Mouse (Mus musculus): ENCODE measurements around the gene Rhd. TPM values are rescaled to one million over a fixed set of nuclear protein-coding genes. Genes with fewer than 3 reads are reported as not detected.

The Rhd gene
- polyA plus RNA-seq, 2 experiments, result 3.6 to 4.1 TPM

GRCm38 (mm10) chr4:134943758-134944538, 79.6 kb downstream of the Rhd start:
- H3K4me1 ChIP-seq (ENCODE audit: control insufficient read depth, insufficient read depth, low read length), result peaks cover 9% of the 10 kb centered on the region
- no peak for TF ChIP-seq POLR2A (IDR thresholded peaks at IDR 0.05; ENCODE audit: borderline replicate concordance, extremely low read depth, insufficient read depth, insufficient read length)
- no peaks in the 10 kb centered on the region for H3K9me3 ChIP-seq (ENCODE audit: control insufficient read depth, low read length)
- no peak overlapping the region for H3K4me2 ChIP-seq (replicated peaks; ENCODE audit: low read depth, low read length, severe bottlenecking)
- H3K27me3 ChIP-seq (ENCODE audit: control insufficient read depth, insufficient read depth, low read length), result 0 out of 2 replicates have a peak, but pooled peaks cover 8% of the 10 kb centered on the region
- no peaks in the 10 kb centered on the region for H3K36me3 ChIP-seq (ENCODE audit: control insufficient read depth, insufficient read depth, low read length)
- H3K27ac ChIP-seq (replicated peaks; ENCODE audit: low read depth, low read length), result no peak overlapping the region
- ATAC-seq (ENCODE audit: low FRiP score, low read depth), result peak; percentile 62; the same call in 1 of the 2 replicates
- H3K4me3 ChIP-seq (replicated peaks; ENCODE audit: low read length), result no peak overlapping the region
- H3K9ac ChIP-seq (ENCODE audit: low read depth, low read length, severe bottlenecking), result 0 out of 2 replicates have a peak overlapping the region, but pooled peaks have one; percentile 16
- WGBS, result 31% methylated on average over 27 of the region's 27 CpGs
- peak; percentile 38 for DNase-seq (ENCODE audit: low spot score)

Other genes starting within 250 kb of the Rhd start
- 9.1 and 10.6 TPM in 2 replicates for gene Man1c1, start 160.2 kb upstream of the Rhd start, polyA plus RNA-seq (2012; rRNA removed)
- 5.1 and 5.9 TPM in 2 replicates for gene Man1c1, start 160.2 kb upstream of the Rhd start, polyA plus RNA-seq (2014; fragmentation: Nextera tagmentation; extraction: Ambion mirVana)
- 18.0 and 22.0 TPM in 2 replicates for gene Ldlrap1, start 96.5 kb upstream of the Rhd start, polyA plus RNA-seq (2012; rRNA removed)
- gene Ldlrap1, start 96.5 kb upstream of the Rhd start, polyA plus RNA-seq (2014; fragmentation: Nextera tagmentation; extraction: Ambion mirVana), result 25.1 and 27.9 TPM in 2 replicates
- 26.1 and 29.5 TPM in 2 replicates for gene Maco1, start 11.2 kb upstream of the Rhd start, polyA plus RNA-seq (2012; rRNA removed)
- gene Maco1, start 11.2 kb upstream of the Rhd start, polyA plus RNA-seq (2014; fragmentation: Nextera tagmentation; extraction: Ambion mirVana), result 40.4 and 47.1 TPM in 2 replicates
- 119 and 131 TPM in 2 replicates for gene Tmem50a, start 50.5 kb downstream of the Rhd start, polyA plus RNA-seq (2012; rRNA removed)
- gene Tmem50a, start 50.5 kb downstream of the Rhd start, polyA plus RNA-seq (2014; fragmentation: Nextera tagmentation; extraction: Ambion mirVana), result 166 TPM in 2 replicates
- 627 and 690 TPM in 2 replicates for gene Rsrp1, start 59.1 kb downstream of the Rhd start, polyA plus RNA-seq (2012; rRNA removed)
- 416 and 463 TPM in 2 replicates for gene Rsrp1, start 59.1 kb downstream of the Rhd start, polyA plus RNA-seq (2014; fragmentation: Nextera tagmentation; extraction: Ambion mirVana)
- 41.4 and 64.5 TPM in 2 replicates for gene Syf2, start 66.4 kb downstream of the Rhd start, polyA plus RNA-seq (2012; rRNA removed)
- gene Syf2, start 66.4 kb downstream of the Rhd start, polyA plus RNA-seq (2014; fragmentation: Nextera tagmentation; extraction: Ambion mirVana), result 64.3 and 69.1 TPM in 2 replicates